ENCODE assay signal across 28 mouse cellular contexts in genomic region chrX:12443794-12444193, GRCm38 (mm10).
"Had no signal": no experiment of that assay in that cellular context is flagged by ENCODE, and none has a peak within 500 bp of the region (broad histone marks: within the 10 kb centered on the region; RNA-seq: fewer than 3 reads in every experiment).

No protein-coding gene starts in this region.

- H3K9ac ChIP-seq: embryonic facial prominence, embryonic 12.5 days; embryonic facial prominence, embryonic 13.5 days; embryonic facial prominence, embryonic 15.5 days; forebrain, embryonic 12.5 days; forebrain, embryonic 13.5 days; forebrain, embryonic 15.5 days; forebrain, postnatal 0 days had no signal

- H3K27ac ChIP-seq: embryonic facial prominence, embryonic 10.5 days; embryonic facial prominence, embryonic 12.5 days; embryonic facial prominence, embryonic 13.5 days; embryonic facial prominence, embryonic 15.5 days; forebrain, embryonic 10.5 days; forebrain, embryonic 12.5 days; forebrain, embryonic 13.5 days; forebrain, embryonic 15.5 days; gastrocnemius, adult 2 months; heart, adult 2 months had no signal

- ATAC-seq: forebrain, embryonic 13.5 days; forebrain, embryonic 14.5 days; forebrain, embryonic 15.5 days; forebrain, embryonic 16.5 days; forebrain, postnatal 0 days had no signal

- H3K36me3 ChIP-seq: embryonic facial prominence, embryonic 10.5 days; embryonic facial prominence, embryonic 12.5 days; embryonic facial prominence, embryonic 13.5 days; embryonic facial prominence, embryonic 15.5 days; forebrain, embryonic 10.5 days; forebrain, embryonic 12.5 days; forebrain, embryonic 15.5 days had no signal

- H3K4me1 ChIP-seq: embryonic facial prominence, embryonic 10.5 days; embryonic facial prominence, embryonic 12.5 days; embryonic facial prominence, embryonic 13.5 days; embryonic facial prominence, embryonic 15.5 days; forebrain, embryonic 10.5 days; forebrain, embryonic 12.5 days; forebrain, embryonic 13.5 days; forebrain, embryonic 15.5 days had no signal

- H3K4me3 ChIP-seq: embryonic facial prominence, embryonic 10.5 days; embryonic facial prominence, embryonic 12.5 days; embryonic facial prominence, embryonic 13.5 days; embryonic facial prominence, embryonic 15.5 days; erythroblast, embryonic 14.5 days; forebrain, embryonic 10.5 days; forebrain, embryonic 12.5 days; forebrain, embryonic 13.5 days; forebrain, embryonic 15.5 days; gastrocnemius, adult 2 months; heart, adult 2 months had no signal

- DNase-seq: cerebellum, adult 2 months; cerebellum, adult 8-10 months; cerebellum, adult 9-10 months; cerebellum, adult 9-11 months; cerebellum, postnatal 14 days; cerebellum, postnatal 25 days; cerebellum, postnatal 36 days; embryo, embryonic 11 days; forebrain, postnatal 0 days; gastrocnemius, adult 2 months; gastrocnemius, postnatal 10 days; gastrocnemius, postnatal 14 days; gastrocnemius, postnatal 25 days; gastrocnemius, postnatal 36 days; heart, adult 11 months; heart, adult 18-20 months; heart, adult 2 months had no signal

- H3K27me3 ChIP-seq: embryonic facial prominence, embryonic 12.5 days; forebrain, embryonic 12.5 days; forebrain, embryonic 13.5 days; forebrain, embryonic 15.5 days had no signal

- H3K4me2 ChIP-seq: embryonic facial prominence, embryonic 12.5 days; embryonic facial prominence, embryonic 13.5 days; embryonic facial prominence, embryonic 15.5 days; forebrain, embryonic 12.5 days; forebrain, embryonic 13.5 days; forebrain, embryonic 15.5 days had no signal

- H3K9me3 ChIP-seq: embryonic facial prominence, embryonic 10.5 days; embryonic facial prominence, embryonic 12.5 days; embryonic facial prominence, embryonic 13.5 days; embryonic facial prominence, embryonic 15.5 days; forebrain, embryonic 10.5 days; forebrain, embryonic 12.5 days; forebrain, embryonic 13.5 days; forebrain, embryonic 15.5 days had no signal
